ENCODE assay signal across 14 mouse cellular contexts in genomic region chr4:71932818-71933217, GRCm38 (mm10).
"Had no signal": no experiment of that assay in that cellular context is flagged by ENCODE, and none has a peak within 500 bp of the region (broad histone marks: within the 10 kb centered on the region; RNA-seq: fewer than 3 reads in every experiment).

No protein-coding gene starts in this region.

- H3K36me3 ChIP-seq: limb, embryonic 10.5 days; liver, embryonic 15.5 days; neural tube, embryonic 15.5 days had no signal

- H3K4me2 ChIP-seq: liver, embryonic 11.5 days; liver, embryonic 15.5 days; neural tube, embryonic 15.5 days had no signal

- H3K4me1 ChIP-seq: limb, embryonic 10.5 days; liver, embryonic 15.5 days; neural tube, embryonic 15.5 days had no signal

- ATAC-seq: lung, postnatal 0 days had no signal

- H3K9ac ChIP-seq: liver, embryonic 15.5 days; neural tube, embryonic 15.5 days had no signal

- DNase-seq: kidney, adult 18-20 months; kidney, postnatal 14 days; lung, adult 2 months; lung, postnatal 4 days; right cerebral cortex, postnatal 4 days; spleen, adult 18-20 months; thymus, adult 18-20 months; thymus, postnatal 14 days had no signal

- H3K27me3 ChIP-seq: liver, embryonic 15.5 days; neural tube, embryonic 15.5 days had no signal

- H3K9me3 ChIP-seq: limb, embryonic 10.5 days; liver, embryonic 15.5 days; neural tube, embryonic 15.5 days had no signal

- H3K4me3 ChIP-seq: left cerebral cortex, adult 2 months; limb, embryonic 10.5 days; liver, embryonic 15.5 days; neural tube, embryonic 15.5 days had no signal

- H3K27ac ChIP-seq: left cerebral cortex, adult 2 months; limb, embryonic 10.5 days; liver, embryonic 15.5 days; neural tube, embryonic 15.5 days had no signal
